Mouse (Mus musculus): ENCODE data around the gene Emid1. TPM values are rescaled to one million over a fixed set of nuclear protein-coding genes. Genes with fewer than 3 reads are reported as not detected.

Gene Emid1
- polyA plus RNA-seq, 1 experiment from 2014 or later = 174 TPM

DNA sequence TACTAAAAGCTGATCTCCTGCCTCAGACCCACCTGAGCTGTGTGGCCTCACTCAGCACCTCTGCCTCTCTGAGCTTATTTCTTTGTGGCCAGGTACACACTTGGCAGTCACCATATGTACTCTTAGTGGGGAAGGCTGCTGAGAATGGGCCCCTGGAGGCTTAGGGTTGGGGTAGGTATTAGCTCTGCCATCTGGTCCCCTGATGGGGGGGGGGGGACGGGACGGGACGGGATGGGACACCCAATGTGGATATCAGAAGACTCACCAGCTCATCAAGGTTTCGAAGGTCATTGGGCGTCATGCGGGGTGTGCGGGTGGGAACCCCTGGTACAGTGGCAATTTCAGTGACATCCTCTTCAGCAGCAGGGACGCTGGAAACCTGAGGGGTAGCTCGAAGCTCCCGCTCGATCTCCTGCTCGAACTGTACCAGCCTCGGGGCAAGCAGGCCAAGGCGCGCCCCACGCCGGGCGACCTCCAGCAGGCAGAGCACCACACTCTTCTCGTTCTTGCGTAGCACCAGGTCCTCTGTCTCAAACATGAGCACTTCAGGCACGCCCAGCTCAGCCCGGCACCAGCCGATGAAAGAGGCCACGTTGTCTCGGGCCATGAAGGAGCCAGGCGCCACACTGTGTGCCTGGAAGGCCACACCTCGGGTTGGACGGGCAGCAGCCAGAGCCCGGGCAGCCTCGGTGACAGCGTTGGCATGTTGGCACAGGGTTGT, 88.3 kb downstream of the Emid1 start:
- ATAC-seq (replicated peaks; ENCODE audit: low FRiP score, low read depth) = no peak
- WGBS = 64% methylated on average over 31 of the region's 31 CpGs
- H3K9ac ChIP-seq (ENCODE audit: low read depth, low read length) = peak overlapping the region; percentile 76; the same call in 1 of the 2 replicates
- peaks cover 6% of the 10 kb centered on the region; the same call in 1 of the 2 replicates for H3K36me3 ChIP-seq (ENCODE audit: insufficient read depth, low read length)
- TF ChIP-seq CTCF (IDR thresholded peaks at IDR 0.05; ENCODE audit: low read depth) = no peak
- H3K4me3 ChIP-seq (replicated peaks; ENCODE audit: low read depth, low read length) = peak overlapping the region; percentile 65; the same call in 1 of the 2 replicates
- no peaks in the 10 kb centered on the region for H3K9me3 ChIP-seq (replicated peaks; ENCODE audit: low read length)
- no peak overlapping the region for H3K27ac ChIP-seq
- peak overlapping the region; percentile 86 for H3K4me2 ChIP-seq (ENCODE audit: low read length)
- peaks cover 7% of the 10 kb centered on the region for H3K27me3 ChIP-seq (ENCODE audit: insufficient read depth, low read length)
- peaks cover 22% of the 10 kb centered on the region for H3K4me1 ChIP-seq (replicated peaks; ENCODE audit: insufficient read depth, low read length)
- no peak for DNase-seq (ENCODE audit: low spot score)

DNA sequence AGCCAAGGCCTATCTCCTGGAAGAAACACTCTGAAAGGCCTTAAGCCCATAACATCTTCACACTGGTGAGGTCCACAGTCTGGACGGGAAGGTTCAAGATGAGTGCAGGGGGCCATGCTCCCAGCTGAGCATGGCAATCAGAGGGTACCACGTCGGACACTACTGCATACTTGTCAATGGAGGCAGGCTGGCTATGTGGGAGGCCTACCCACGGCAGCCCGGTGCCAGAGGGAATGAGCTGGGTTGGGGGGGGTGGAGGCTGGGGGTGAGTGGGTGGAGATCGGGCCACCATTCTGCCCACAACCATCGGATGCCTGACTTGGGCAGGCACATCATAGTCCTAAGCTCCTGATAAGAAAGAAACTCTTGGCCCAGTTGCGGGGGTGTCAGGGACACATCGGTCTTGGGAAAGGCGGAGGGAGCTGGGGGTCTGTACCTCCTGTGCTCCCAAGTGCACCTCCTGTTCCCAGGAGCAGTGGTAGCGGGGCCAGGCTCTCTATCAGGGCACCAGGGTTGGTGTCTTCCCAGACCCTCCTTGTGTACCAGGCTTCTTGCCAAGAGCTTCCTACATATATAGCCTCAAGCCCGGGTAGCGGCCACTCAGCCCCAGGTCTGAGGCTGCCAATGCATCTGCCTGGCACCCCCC, 89.1 kb downstream of the Emid1 start:
- DNase-seq (ENCODE audit: low spot score) (no peak), ATAC-seq (replicated peaks; ENCODE audit: low FRiP score, low read depth) (no peak)
- Histone ChIP-seq H3K9me3 (replicated peaks; ENCODE audit: low read length) (no peaks in the 10 kb centered on the region), H3K4me3 (replicated peaks; ENCODE audit: low read depth, low read length) (no peak overlapping the region), H3K4me2 (ENCODE audit: low read length) (no peak overlapping the region), H3K27me3 (ENCODE audit: insufficient read depth, low read length) (peaks cover 7% of the 10 kb centered on the region), H3K4me1 (replicated peaks; ENCODE audit: insufficient read depth, low read length) (peaks cover 27% of the 10 kb centered on the region), H3K27ac (no peak overlapping the region), H3K36me3 (ENCODE audit: insufficient read depth, low read length) (no peaks in the 10 kb centered on the region), H3K9ac (ENCODE audit: low read depth, low read length) (no peak overlapping the region)
- no peak for TF ChIP-seq CTCF (IDR thresholded peaks at IDR 0.05; ENCODE audit: low read depth)
- 73% methylated on average over 13 of the region's 13 CpGs for WGBS

DNA sequence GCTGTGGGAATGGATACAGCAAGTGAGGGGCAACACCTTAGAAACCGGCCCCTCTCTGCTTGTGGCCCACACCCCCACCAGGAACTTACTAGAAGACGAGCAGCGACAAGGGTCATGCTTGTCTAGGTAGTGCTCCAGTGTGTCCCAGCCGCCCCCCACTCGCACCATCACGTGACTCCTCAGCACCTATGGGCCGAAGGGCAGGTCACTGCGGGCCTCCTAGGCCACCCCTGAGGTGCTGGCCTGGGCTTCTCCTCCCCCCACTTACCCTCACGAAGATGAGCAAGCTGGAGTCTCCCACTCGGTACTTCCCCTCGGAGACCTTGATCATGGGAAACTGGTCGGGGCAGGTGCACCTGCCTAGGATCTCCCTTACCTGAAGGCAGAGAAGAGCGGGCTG, 89.7 kb downstream of the Emid1 start:
- Histone ChIP-seq H3K36me3 (ENCODE audit: insufficient read depth, low read length) (no peaks in the 10 kb centered on the region), H3K4me3 (replicated peaks; ENCODE audit: low read depth, low read length) (peak overlapping the region; percentile 36; the same call in 1 of the 2 replicates), H3K27me3 (ENCODE audit: insufficient read depth, low read length) (peaks cover 7% of the 10 kb centered on the region), H3K9me3 (replicated peaks; ENCODE audit: low read length) (no peaks in the 10 kb centered on the region), H3K4me2 (ENCODE audit: low read length) (peak overlapping the region; percentile 77), H3K27ac (no peak overlapping the region), H3K9ac (ENCODE audit: low read depth, low read length) (peak overlapping the region; percentile 49; the same call in 1 of the 2 replicates), H3K4me1 (replicated peaks; ENCODE audit: insufficient read depth, low read length) (peaks cover 34% of the 10 kb centered on the region)
- DNase-seq (ENCODE audit: low spot score) (no peak), ATAC-seq (replicated peaks; ENCODE audit: low FRiP score, low read depth) (no peak)
- TF ChIP-seq CTCF (IDR thresholded peaks at IDR 0.05; ENCODE audit: low read depth) = no peak
- 28% methylated on average over 13 of the region's 13 CpGs for WGBS

DNA sequence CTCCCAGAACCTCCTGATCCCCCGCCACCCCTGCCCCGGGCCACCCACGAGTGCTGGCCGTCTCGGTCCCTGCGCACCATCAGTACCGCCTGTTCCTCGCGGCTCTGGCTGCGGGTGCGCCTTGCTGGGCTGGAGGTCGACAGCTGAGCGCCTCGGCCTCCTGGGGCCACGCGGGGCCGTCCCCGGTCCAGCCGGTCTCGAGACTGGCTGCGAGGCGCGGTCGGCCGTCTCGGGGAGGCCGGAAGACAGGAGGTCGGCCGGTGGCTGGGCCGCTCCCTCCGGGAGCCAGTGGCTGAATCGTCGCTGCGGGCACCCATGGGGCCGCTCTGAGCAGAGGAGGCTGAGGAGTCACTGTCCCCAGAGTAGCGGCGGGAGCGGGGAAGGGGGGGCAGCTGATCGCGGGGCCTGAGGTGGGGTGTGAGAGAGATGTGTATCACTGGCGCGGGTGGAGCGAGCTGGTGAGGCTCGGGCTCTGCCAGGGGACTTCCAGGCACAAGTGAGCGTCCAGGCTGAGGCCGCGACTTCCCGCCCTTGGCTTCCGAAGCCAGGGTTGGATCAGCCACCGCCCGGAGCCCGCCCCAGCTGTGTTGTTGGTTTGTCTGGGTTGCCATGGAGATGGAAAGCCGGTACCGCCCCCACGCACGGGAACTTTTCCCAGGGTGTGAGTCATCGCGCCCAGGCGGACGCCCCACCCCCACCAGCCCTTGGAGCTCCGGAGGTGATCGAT, 90.5 kb downstream of the Emid1 start:
- peak; percentile 91 for DNase-seq (ENCODE audit: low spot score)
- Histone ChIP-seq H3K27ac (no peak overlapping the region), H3K9ac (ENCODE audit: low read depth, low read length) (peak overlapping the region; percentile 49), H3K27me3 (ENCODE audit: insufficient read depth, low read length) (peaks cover 7% of the 10 kb centered on the region), H3K4me3 (replicated peaks; ENCODE audit: low read depth, low read length) (peak overlapping the region; percentile 36), H3K9me3 (replicated peaks; ENCODE audit: low read length) (no peaks in the 10 kb centered on the region), H3K4me2 (ENCODE audit: low read length) (peak overlapping the region; percentile 77), H3K4me1 (replicated peaks; ENCODE audit: insufficient read depth, low read length) (peaks cover 35% of the 10 kb centered on the region), H3K36me3 (ENCODE audit: insufficient read depth, low read length) (no peaks in the 10 kb centered on the region)
- peak; percentile 51 for ATAC-seq (replicated peaks; ENCODE audit: low FRiP score, low read depth)
- no peak for TF ChIP-seq CTCF (IDR thresholded peaks at IDR 0.05; ENCODE audit: low read depth)
- WGBS = 4% methylated on average over 59 of the region's 62 CpGs

DNA sequence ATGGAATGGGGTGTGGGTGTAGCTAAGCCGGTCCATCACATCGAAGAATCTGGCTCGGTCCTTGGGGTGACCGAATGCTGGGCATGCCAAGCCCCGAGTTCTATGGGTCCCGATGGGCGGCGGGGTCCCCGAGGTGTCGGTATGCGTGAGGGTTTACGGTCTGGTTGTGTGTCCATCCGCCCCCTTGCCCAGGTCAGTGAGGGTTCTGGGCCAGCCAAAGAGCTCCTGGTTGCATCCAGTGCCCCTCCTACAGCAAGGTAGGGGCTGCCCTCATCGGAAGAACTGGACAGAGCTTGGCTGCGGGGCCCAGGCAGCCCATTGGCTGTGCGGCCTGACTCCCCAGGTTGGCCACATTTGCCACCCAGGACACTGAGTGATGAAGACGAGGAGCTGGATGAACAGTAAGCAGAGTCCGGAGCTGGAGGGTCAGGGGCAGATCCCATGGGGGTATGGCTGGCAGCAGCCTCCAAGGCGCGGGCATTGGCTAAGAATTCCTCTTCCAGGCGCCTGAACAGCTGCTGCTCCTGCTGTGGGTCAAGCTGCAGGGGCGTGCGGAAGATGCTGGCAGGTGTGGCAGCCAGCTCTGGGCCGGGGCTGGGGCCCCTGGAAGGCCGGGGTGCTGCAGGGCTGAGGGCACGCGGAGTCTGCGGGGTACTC, 91.2 kb downstream of the Emid1 start:
- H3K27ac ChIP-seq = no peak overlapping the region
- H3K36me3 ChIP-seq (ENCODE audit: insufficient read depth, low read length) = no peaks in the 10 kb centered on the region
- H3K4me3 ChIP-seq (replicated peaks; ENCODE audit: low read depth, low read length) = 0 out of 2 replicates have a peak overlapping the region, but pooled peaks have one; percentile 36
- H3K4me2 ChIP-seq (ENCODE audit: low read length) = peak overlapping the region; percentile 77
- H3K27me3 ChIP-seq (ENCODE audit: insufficient read depth, low read length) = peaks cover 7% of the 10 kb centered on the region
- no peak overlapping the region for H3K9ac ChIP-seq (ENCODE audit: low read depth, low read length)
- TF ChIP-seq CTCF (IDR thresholded peaks at IDR 0.05; ENCODE audit: low read depth) = no peak
- H3K9me3 ChIP-seq (replicated peaks; ENCODE audit: low read length) = no peaks in the 10 kb centered on the region
- no peak for DNase-seq (ENCODE audit: low spot score)
- no peak for ATAC-seq (replicated peaks; ENCODE audit: low FRiP score, low read depth)
- H3K4me1 ChIP-seq (replicated peaks; ENCODE audit: insufficient read depth, low read length) = peaks cover 35% of the 10 kb centered on the region
- 72% methylated on average over 28 of the region's 28 CpGs for WGBS

DNA sequence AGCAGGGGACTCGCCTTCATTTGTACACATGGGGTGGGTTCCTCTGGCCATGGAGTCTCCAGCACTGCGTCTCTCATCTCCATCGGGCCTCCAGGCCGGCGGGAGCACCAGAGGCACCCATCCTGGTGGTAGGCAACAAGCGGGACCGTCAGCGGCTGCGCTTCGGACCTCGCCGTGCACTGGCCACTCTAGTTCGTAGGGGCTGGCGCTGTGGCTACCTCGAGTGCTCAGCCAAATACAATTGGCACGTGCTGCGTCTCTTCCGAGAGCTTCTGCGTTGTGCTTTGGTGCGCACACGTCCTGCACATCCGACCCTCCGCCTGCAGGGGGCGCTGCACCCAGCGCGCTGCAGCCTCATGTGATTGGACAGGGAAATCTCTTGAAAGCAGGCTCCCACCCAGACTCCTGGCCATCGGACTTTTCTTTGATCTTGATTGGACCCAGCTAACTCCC, 92.3 kb downstream of the Emid1 start:
- no peak for DNase-seq (ENCODE audit: low spot score)
- Histone ChIP-seq H3K9ac (ENCODE audit: low read depth, low read length) (no peak overlapping the region), H3K27me3 (ENCODE audit: insufficient read depth, low read length) (peaks cover 7% of the 10 kb centered on the region), H3K4me3 (replicated peaks; ENCODE audit: low read depth, low read length) (no peak overlapping the region), H3K4me2 (ENCODE audit: low read length) (no peak overlapping the region), H3K36me3 (ENCODE audit: insufficient read depth, low read length) (no peaks in the 10 kb centered on the region), H3K4me1 (replicated peaks; ENCODE audit: insufficient read depth, low read length) (peaks cover 33% of the 10 kb centered on the region), H3K9me3 (replicated peaks; ENCODE audit: low read length) (no peaks in the 10 kb centered on the region), H3K27ac (no peak overlapping the region)
- 16% methylated on average over 27 of the region's 27 CpGs for WGBS
- no peak for ATAC-seq (replicated peaks; ENCODE audit: low FRiP score, low read depth)
- peak; percentile 83 for TF ChIP-seq CTCF (IDR thresholded peaks at IDR 0.05; ENCODE audit: low read depth)

Data from kidney, postnatal 0 days (tissue).